Mouse (Mus musculus) adrenal gland, postnatal 0 days (tissue): ENCODE results near the gene Ncor2. TPM values are rescaled to one million over a fixed set of nuclear protein-coding genes. Genes with fewer than 3 reads are reported as not detected.

ENCODE experiments used
- polyA plus RNA-seq: library from polyadenylated mRNA; unstranded; fragments of >200 nt; fragmentation: Nextera tagmentation; extraction: Ambion mirVana; gene quantifications from 2 replicates; pipeline ENCODE4 v1.2.1, GENCODE M21; 2015

Ncor2 gene
- 27.9 and 39.0 TPM in 2 replicates for polyA plus RNA-seq

GRCm38 (mm10) chr5:125179007-125179734 is at the start of gene Ncor2:
Ncor2 (minus strand) TSS chr5:125179219.

GRCm38 (mm10) chr5:125002969-125003872 is 175.8 kb downstream of the Ncor2 start, which contains the start of gene Rflna:
Rflna (plus strand) TSS chr5:125003221.

Other genes with a start within 250 kb of the Ncor2 start
- gene Rflna, start 176.0 kb downstream of the Ncor2 start, polyA plus RNA-seq: 3.8 and 5.0 TPM in 2 replicates
- 307 and 831 TPM in 2 replicates for gene Scarb1, start 161.9 kb upstream of the Ncor2 start, polyA plus RNA-seq
- 0.33 and 0.97 TPM in 2 replicates for gene Gm10382, start 210.1 kb upstream of the Ncor2 start, polyA plus RNA-seq
- 858 and 1,140 TPM in 2 replicates for gene Ubc, start 211.0 kb upstream of the Ncor2 start, polyA plus RNA-seq